Mouse (Mus musculus) liver, adult 2 months (tissue): ENCODE data around the gene Gm20605.

Source experiments
- CTCF ChIP-seq: fragments of 200-500 bp; IDR thresholded peaks from 2 replicates; pipeline ENCODE4 v1.5.1; 2011; ENCODE audit warnings: low read depth, low read length, control low read depth
- POLR2A ChIP-seq: fragments of 200-500 bp; IDR thresholded peaks from 2 replicates; pipeline ENCODE4 v1.6.1; 2011; ENCODE audit warnings: low read length, control low read depth; ENCODE audit not compliant: insufficient read depth; ENCODE audit errors: extremely low read depth

DNA sequence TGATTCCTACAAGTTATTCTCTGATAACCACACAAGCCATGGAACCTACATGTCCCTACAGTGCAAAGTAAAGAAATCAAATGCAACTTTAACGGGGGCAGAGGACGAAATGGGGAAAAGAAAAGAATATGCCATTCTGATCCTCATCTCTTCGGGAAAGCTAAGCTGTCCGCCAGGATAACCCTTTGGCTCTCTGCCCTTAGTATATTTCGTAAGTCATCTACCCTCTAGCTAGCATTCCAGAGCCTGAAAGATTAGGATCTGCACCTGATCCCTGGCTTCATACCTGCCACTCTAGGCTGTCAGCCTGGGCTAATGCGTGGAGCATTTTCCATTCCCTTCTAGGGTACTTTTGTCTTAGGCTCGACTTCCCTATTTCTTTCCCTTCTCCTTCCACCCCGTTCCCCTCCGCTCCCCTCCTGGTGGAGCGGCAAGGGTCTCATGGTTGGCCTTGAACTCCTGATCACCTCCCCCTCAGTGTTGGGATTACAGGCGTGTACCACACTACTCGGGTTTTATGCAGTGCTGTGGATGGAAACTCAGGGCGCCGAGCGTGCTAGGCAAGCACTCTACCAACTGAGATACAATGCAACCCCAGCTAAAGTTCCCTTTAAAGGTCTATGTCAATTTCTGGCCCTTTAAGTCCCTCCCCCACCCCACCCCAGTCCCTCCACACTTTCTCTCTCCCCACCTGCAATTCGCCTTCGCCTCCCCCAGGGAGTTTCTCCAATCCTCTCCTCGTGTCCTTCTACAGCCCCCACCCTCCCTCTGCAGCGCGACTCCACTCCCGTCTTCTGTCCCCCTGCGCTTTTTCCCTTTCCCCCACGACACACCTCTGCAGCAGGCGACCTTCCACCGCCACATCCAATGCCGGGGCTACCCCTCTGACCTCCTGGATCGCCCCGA, 54.7 kb downstream of the Gm20605 start:
- no peak for TF ChIP-seq CTCF
- TF ChIP-seq POLR2A: no peak
